ENCODE assay signal across 9 mouse cellular contexts in genomic region chr9:102709504-102710135, GRCm38 (mm10). TPM values are rescaled to one million over a fixed set of nuclear protein-coding genes. Genes with fewer than 3 reads are reported as not detected.
A peak's percentile ranks its signal among the peaks of the same experiment; 100 is the strongest.
DNase-seq lines count a peak whose midpoint lies in the region; ATAC-seq and TF ChIP-seq lines count a peak whose summit lies in the region.
"Had no signal": no experiment of that assay in that cellular context is flagged by ENCODE, and none has a peak within 500 bp of the region (broad histone marks: within the 10 kb centered on the region; RNA-seq: fewer than 3 reads in every experiment).

No protein-coding gene starts in this region.

- TF ChIP-seq CTCF in kidney, adult 2 months (conservative IDR thresholded peaks at IDR 0.05; ENCODE audit: insufficient read depth, insufficient read length, low read depth, low read length): no peak
- no peak for TF ChIP-seq CTCF in cerebellum, adult 2 months (IDR thresholded peaks at IDR 0.05; ENCODE audit: borderline replicate concordance, insufficient read depth, low read depth, low read length)

- WGBS in kidney, adult 2 months: 56% methylated on average over 15 of the region's 15 CpGs
- 68% methylated on average over 15 of the region's 15 CpGs for WGBS in kidney, embryonic 16.5 days
- 37% methylated on average over 15 of the region's 15 CpGs for WGBS in heart, embryonic 10.5 days
- 80% methylated on average over 15 of the region's 15 CpGs for WGBS in cerebellum, adult 2 months
- 79% methylated on average over 14 of the region's 15 CpGs for WGBS in forebrain, embryonic 14.5 days

- no peak overlapping the region for H3K4me3 ChIP-seq in kidney, adult 2 months (ENCODE audit: insufficient read depth, low read depth, low read length)
- no peak overlapping the region for H3K4me3 ChIP-seq in kidney, embryonic 16.5 days (ENCODE audit: low read length)
- H3K4me3 ChIP-seq in heart, embryonic 10.5 days: peak overlapping the region; percentile 27; the same call in 1 of the 2 replicates
- H3K4me3 ChIP-seq in cerebellum, adult 2 months (replicated peaks; ENCODE audit: insufficient read depth, low read depth, low read length): no peak overlapping the region
- H3K4me3 ChIP-seq in forebrain, embryonic 14.5 days (ENCODE audit: low read depth, low read length): no peak overlapping the region

- H3K4me1 ChIP-seq in kidney, adult 2 months (ENCODE audit: control insufficient read depth, insufficient read depth, low read length): peaks cover 4% of the 10 kb centered on the region
- peaks cover 21% of the 10 kb centered on the region for H3K4me1 ChIP-seq in kidney, embryonic 16.5 days (ENCODE audit: insufficient read depth, low read length)
- H3K4me1 ChIP-seq in heart, embryonic 10.5 days: peaks cover 43% of the 10 kb centered on the region
- no peaks in the 10 kb centered on the region; the same call in 1 of the 2 replicates for H3K4me1 ChIP-seq in cerebellum, adult 2 months (ENCODE audit: control insufficient read depth, insufficient read depth, low read length)
- H3K4me1 ChIP-seq in forebrain, embryonic 14.5 days (ENCODE audit: control insufficient read depth, insufficient read depth, low read length): no peaks in the 10 kb centered on the region

- no peaks in the 10 kb centered on the region for H3K27me3 ChIP-seq in kidney, adult 2 months (replicated peaks; ENCODE audit: control insufficient read depth, insufficient read depth, low read length)
- no peaks in the 10 kb centered on the region for H3K27me3 ChIP-seq in kidney, embryonic 16.5 days (ENCODE audit: insufficient read depth, low read length)
- H3K27me3 ChIP-seq in heart, embryonic 10.5 days (ENCODE audit: insufficient read depth, poor library complexity, severe bottlenecking): no peaks in the 10 kb centered on the region
- H3K27me3 ChIP-seq in cerebellum, adult 2 months (ENCODE audit: control insufficient read depth, insufficient read depth, low read length): no peaks in the 10 kb centered on the region
- no peaks in the 10 kb centered on the region for H3K27me3 ChIP-seq in forebrain, embryonic 14.5 days (replicated peaks; ENCODE audit: control insufficient read depth, insufficient read depth, low read length)

- TF ChIP-seq POLR2A in kidney, adult 2 months (IDR thresholded peaks at IDR 0.05; ENCODE audit: low read depth, low read length): no peak
- no peak for TF ChIP-seq POLR2A in cerebellum, adult 2 months (IDR thresholded peaks at IDR 0.05; ENCODE audit: borderline replicate concordance, insufficient read depth, low read length)

- no peaks in the 10 kb centered on the region for H3K36me3 ChIP-seq in kidney, adult 2 months (ENCODE audit: control insufficient read depth, insufficient read depth, low read length)
- no peaks in the 10 kb centered on the region for H3K36me3 ChIP-seq in kidney, embryonic 16.5 days (ENCODE audit: insufficient read depth, low read length)
- no peaks in the 10 kb centered on the region for H3K36me3 ChIP-seq in heart, embryonic 10.5 days
- no peaks in the 10 kb centered on the region for H3K36me3 ChIP-seq in forebrain, embryonic 14.5 days (ENCODE audit: control insufficient read depth, insufficient read depth, low read length)

- H3K27ac ChIP-seq in kidney, adult 2 months (ENCODE audit: insufficient read depth, low read depth, low read length): peak overlapping the region; percentile 17; the same call in 1 of the 2 replicates
- no peak overlapping the region for H3K27ac ChIP-seq in kidney, embryonic 16.5 days (ENCODE audit: low read length)
- H3K27ac ChIP-seq in heart, embryonic 10.5 days: peak overlapping the region; percentile 81
- no peak overlapping the region for H3K27ac ChIP-seq in cerebellum, adult 2 months (ENCODE audit: insufficient read depth, low read length)
- H3K27ac ChIP-seq in forebrain, embryonic 14.5 days (ENCODE audit: low read depth, low read length): no peak overlapping the region

- no peak overlapping the region for H3K4me2 ChIP-seq in kidney, embryonic 16.5 days (replicated peaks; ENCODE audit: low read depth, low read length)
- H3K4me2 ChIP-seq in forebrain, embryonic 14.5 days (ENCODE audit: low read length): no peak overlapping the region

- ATAC-seq in kidney, embryonic 16.5 days (ENCODE audit: low FRiP score, low TSS enrichment): no peak; the same call in 1 of the 2 replicates
- ATAC-seq in forebrain, embryonic 14.5 days: no peak
- ATAC-seq: forebrain, embryonic 16.5 days had no signal

- peak; percentile 67 for DNase-seq in kidney, adult 2 months
- peak; percentile 75 for DNase-seq in heart, embryonic 10.5 days (ENCODE audit: low spot score)
- DNase-seq in kidney, postnatal 10 days: peak; percentile 45
- peak; percentile 69 for DNase-seq in lung, postnatal 25 days (ENCODE audit: low spot score)
- no peak for DNase-seq in cerebellum, adult 2 months
- no peak for DNase-seq in forebrain, embryonic 14.5 days (ENCODE audit: low spot score)
- DNase-seq in thymus, postnatal 14 days: no peak

- no peaks in the 10 kb centered on the region for H3K9me3 ChIP-seq in kidney, embryonic 16.5 days (ENCODE audit: low read length)
- no peaks in the 10 kb centered on the region for H3K9me3 ChIP-seq in heart, embryonic 10.5 days
- H3K9me3 ChIP-seq in forebrain, embryonic 14.5 days (replicated peaks; ENCODE audit: control insufficient read depth, low read length): no peaks in the 10 kb centered on the region

- H3K9ac ChIP-seq in kidney, embryonic 16.5 days (replicated peaks; ENCODE audit: low read length): no peak overlapping the region
- no peak overlapping the region for H3K9ac ChIP-seq in forebrain, embryonic 14.5 days (ENCODE audit: low read length)

RNA-seq across cellular contexts. Expression of gene Amotl2, which starts 6.9 kb away (rescaled TPM):
- polyA plus RNA-seq in kidney, adult 2 months (2012; rRNA removed): 37.7 and 40.5 TPM in 2 replicates
- 40.9 and 41.5 TPM in 2 replicates for polyA plus RNA-seq in kidney, embryonic 16.5 days (2015; fragmentation: Nextera tagmentation; extraction: Ambion mirVana)
- polyA plus RNA-seq in heart, embryonic 10.5 days (2016; fragmentation: Nextera tagmentation; extraction: Ambion mirVana): 52.5 and 54.8 TPM in 2 replicates
- 23.1 and 24.4 TPM in 2 replicates for polyA plus RNA-seq in cerebellum, adult 2 months (2012; rRNA removed)
- polyA plus RNA-seq in forebrain, embryonic 14.5 days (2014; fragmentation: Nextera tagmentation; extraction: Ambion mirVana): 30.4 and 44.0 TPM in 2 replicates

Comparison
In these comparisons a context has a peak if more than half of its experiments do, and no peak if none do; other contexts are left out.
1. H3K27ac ChIP-seq: peak in kidney, adult 2 months (single experiment) and heart, embryonic 10.5 days (single experiment); none in kidney, embryonic 16.5 days (single experiment), cerebellum, adult 2 months (single experiment) and forebrain, embryonic 14.5 days (single experiment).
2. DNase-seq: peak in kidney, adult 2 months (single experiment), heart, embryonic 10.5 days (single experiment), kidney, postnatal 10 days (single experiment) and lung, postnatal 25 days (single experiment); none in cerebellum, adult 2 months (0 of 2), forebrain, embryonic 14.5 days (single experiment) and thymus, postnatal 14 days (single experiment).